Mouse (Mus musculus) liver, embryonic 14.5 days (tissue): Measurements from ENCODE around the gene Gngt2.

ENCODE experiments used
- CTCF ChIP-seq: IDR thresholded peaks from 2 replicates; pipeline ENCODE4 v1.5.1; 2016; ENCODE audit warnings: antibody characterized with exemption, low read depth, control low read depth
- EP300 ChIP-seq: IDR thresholded peaks from 2 replicates; pipeline ENCODE4 v1.6.1; 2016; ENCODE audit warnings: antibody characterized with exemption, low read depth

- TF ChIP-seq CTCF (0 out of 2 replicates have a peak, but pooled peaks have one; percentile 2), EP300 (no peak)
These were observed 5.8 kb upstream of the Gngt2 start for GRCm38 (mm10) chr11:95831276-95831619.
